Mouse (Mus musculus): ENCODE data around the gene Igf2r.
"Not testable (repeated sequence)": the region's sequence is repeated elsewhere in the genome, so short reads cannot be mapped to it uniquely, and the experiment has no call there.

Igf2r gene

DNA sequence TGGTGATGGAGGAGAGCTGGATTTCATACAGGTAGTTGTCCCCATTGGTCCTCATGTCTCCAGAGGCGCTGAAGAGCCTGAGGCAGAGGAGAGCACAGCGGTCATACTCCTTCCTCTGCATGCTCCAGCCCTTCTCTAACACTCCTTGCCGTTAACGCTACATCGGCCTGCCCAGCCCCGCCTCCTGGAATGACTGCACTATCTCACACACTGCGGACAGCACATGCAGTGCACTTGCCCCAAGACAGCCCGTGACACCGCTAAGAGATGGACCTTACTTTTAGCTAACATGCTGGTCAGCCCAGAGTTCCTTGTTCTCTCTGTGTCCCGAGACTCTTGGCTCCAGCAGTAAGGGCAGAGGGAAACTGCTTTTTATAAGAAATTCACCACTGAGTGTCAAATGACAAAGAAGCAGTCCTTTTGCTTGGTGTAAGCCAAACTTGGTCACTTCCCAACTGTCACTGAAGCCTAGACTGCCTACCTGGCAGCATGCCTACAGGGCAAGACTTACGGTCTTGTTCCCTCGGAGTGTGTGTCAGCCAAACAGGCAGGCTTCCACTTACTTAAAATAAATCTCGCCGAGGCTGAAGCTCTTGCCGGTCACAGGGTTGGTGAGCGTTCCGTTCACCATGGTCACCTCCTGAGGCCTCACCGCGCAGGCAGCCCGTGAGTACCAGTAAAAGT lies 80.9 kb downstream of the Igf2r start:
- Histone ChIP-seq H3K4me3 (replicated peaks; ENCODE audit: low read length) (peak overlapping the region; percentile 65), H3K9me3 (ENCODE audit: low read length) (no peaks in the 10 kb centered on the region), H3K27me3 (ENCODE audit: insufficient read depth, low read length) (no peaks in the 10 kb centered on the region), H3K36me3 (ENCODE audit: insufficient read depth, low read length) (peaks cover 99% of the 10 kb centered on the region), H3K4me1 (replicated peaks; ENCODE audit: low read depth, low read length) (peaks cover 25% of the 10 kb centered on the region)
- no peak for TF ChIP-seq POU5F1 (IDR thresholded peaks at IDR 0.05; ENCODE audit: borderline replicate concordance, low read length)
- TF ChIP-seq CTCF (conservative IDR thresholded peaks at IDR 0.05; ENCODE audit: low read length) = no peak
- no peak for TF ChIP-seq NANOG (IDR thresholded peaks at IDR 0.05; ENCODE audit: borderline replicate concordance, low read length)

DNA sequence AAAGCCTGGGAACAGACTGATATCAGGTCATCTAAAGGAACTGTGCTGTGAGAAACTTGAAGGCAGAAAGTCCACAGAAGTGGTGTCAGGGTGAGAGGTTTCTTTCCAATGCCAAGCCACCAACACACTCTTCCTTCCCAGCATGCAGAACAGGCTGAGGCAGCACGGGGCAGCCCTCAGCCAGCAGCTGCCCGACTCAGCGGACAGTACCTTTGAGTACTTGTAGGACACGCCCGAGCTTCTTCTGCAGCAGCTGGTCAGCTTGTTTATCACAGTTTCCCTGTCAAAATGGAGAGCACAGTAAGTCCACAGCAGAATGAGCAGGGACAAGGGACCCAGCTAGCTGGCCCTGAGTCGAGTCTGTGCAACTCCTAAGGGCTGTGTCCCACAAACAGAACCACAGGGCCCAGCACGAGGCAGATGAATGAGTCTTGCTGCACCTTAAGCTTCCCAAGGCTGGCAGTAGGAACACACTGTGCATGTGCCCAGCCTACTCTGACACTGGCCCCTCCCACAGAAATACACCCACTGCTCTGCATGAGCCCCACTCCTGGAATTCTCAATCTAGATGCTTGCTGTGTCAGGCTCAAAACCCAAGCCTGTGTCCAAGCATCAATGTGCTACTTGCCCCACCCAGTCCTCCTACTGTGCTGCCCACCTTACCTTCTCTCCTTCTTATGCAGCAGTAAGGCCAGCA lies 84.4 kb downstream of the Igf2r start:
- Histone ChIP-seq H3K9me3 (ENCODE audit: low read length) (peaks cover under 1% of the 10 kb centered on the region; the same call in 1 of the 2 replicates), H3K36me3 (ENCODE audit: insufficient read depth, low read length) (peaks cover 78% of the 10 kb centered on the region), H3K4me3 (replicated peaks; ENCODE audit: low read length) (no peak overlapping the region), H3K27me3 (ENCODE audit: insufficient read depth, low read length) (no peaks in the 10 kb centered on the region), H3K4me1 (replicated peaks; ENCODE audit: low read depth, low read length) (peaks cover 25% of the 10 kb centered on the region)
- no peak for TF ChIP-seq POU5F1 (IDR thresholded peaks at IDR 0.05; ENCODE audit: borderline replicate concordance, low read length)

DNA sequence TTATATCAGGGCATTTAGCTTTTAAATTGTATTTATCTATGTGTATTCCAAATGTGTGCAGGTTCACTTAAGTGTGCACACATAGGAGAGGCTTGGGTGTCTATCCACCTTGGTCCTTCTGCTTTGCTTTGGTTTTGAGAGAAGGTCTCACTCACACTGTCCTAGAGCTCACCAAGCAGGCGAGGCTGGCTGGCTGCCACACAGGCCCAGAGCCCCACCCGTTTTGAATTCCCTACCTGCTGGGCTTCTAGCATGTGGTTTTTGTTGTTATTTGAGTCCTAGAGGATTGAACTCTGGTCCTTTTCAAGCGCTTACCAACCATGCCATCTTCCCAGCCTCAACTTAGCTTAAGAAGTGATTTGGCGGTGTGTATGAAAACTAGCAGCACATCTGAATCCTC lies 85.1 kb downstream of the Igf2r start:
- H3K4me3 ChIP-seq (replicated peaks; ENCODE audit: low read length) = no peak overlapping the region
- H3K9me3 ChIP-seq (ENCODE audit: low read length) = peaks cover 7% of the 10 kb centered on the region; the same call in 1 of the 2 replicates
- H3K27me3 ChIP-seq (ENCODE audit: insufficient read depth, low read length) = no peaks in the 10 kb centered on the region
- TF ChIP-seq CTCF (conservative IDR thresholded peaks at IDR 0.05; ENCODE audit: low read length) (no peak), POU5F1 (IDR thresholded peaks at IDR 0.05; ENCODE audit: borderline replicate concordance, low read length) (no peak), NANOG (IDR thresholded peaks at IDR 0.05; ENCODE audit: borderline replicate concordance, low read length) (no peak)
- H3K36me3 ChIP-seq (ENCODE audit: insufficient read depth, low read length) = peaks cover 72% of the 10 kb centered on the region
- peaks cover 25% of the 10 kb centered on the region for H3K4me1 ChIP-seq (replicated peaks; ENCODE audit: low read depth, low read length)

DNA sequence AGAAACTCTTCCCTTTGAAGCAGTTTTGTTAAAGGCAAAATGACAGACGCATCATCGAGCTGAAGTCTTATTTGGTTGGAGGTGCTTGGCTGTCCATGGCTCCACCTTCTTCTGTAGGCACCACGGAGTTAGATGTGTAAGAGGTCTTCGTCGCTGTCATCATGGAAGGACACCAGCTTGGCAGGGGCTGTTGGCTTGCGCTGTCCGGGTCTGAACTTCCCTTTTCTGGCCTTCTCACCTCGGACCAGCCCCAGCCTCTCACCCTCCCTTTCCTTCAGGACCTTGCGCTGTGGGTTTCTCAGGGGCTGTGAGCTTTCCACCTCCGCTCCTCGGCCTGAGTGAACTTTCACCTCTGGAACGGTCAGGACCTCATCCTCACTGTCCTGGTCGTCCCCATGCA lies 85.9 kb downstream of the Igf2r start:
- Histone ChIP-seq H3K9me3 (ENCODE audit: low read length) (peaks cover 10% of the 10 kb centered on the region; the same call in 1 of the 2 replicates), H3K4me1 (replicated peaks; ENCODE audit: low read depth, low read length) (peaks cover 24% of the 10 kb centered on the region), H3K27me3 (ENCODE audit: insufficient read depth, low read length) (no peaks in the 10 kb centered on the region), H3K4me3 (replicated peaks; ENCODE audit: low read length) (no peak overlapping the region), H3K36me3 (ENCODE audit: insufficient read depth, low read length) (peaks cover 64% of the 10 kb centered on the region)
- no peak for TF ChIP-seq POU5F1 (IDR thresholded peaks at IDR 0.05; ENCODE audit: borderline replicate concordance, low read length)
- no peak for TF ChIP-seq CTCF (conservative IDR thresholded peaks at IDR 0.05; ENCODE audit: low read length)
- TF ChIP-seq NANOG (IDR thresholded peaks at IDR 0.05; ENCODE audit: borderline replicate concordance, low read length) = no peak

DNA sequence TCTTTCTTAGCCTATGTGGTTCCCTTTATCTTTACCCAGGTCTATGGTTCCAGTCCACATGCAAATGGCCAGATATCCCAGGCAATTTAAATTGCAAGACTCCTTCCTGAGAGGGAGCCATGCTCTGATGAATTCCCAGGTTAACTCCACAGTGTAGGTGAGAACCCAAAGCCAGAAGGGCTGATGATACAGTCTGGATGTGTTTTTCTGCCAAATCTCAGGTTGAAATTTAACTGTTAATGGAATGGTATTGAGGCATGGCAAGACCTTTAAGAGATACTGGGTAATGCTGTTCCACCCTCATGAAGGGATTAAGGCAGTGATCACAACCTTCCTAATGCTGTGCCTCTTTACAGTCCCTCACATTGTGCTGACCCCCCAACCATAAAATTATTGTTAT lies 91.2 kb downstream of the Igf2r start:
- H3K4me3 ChIP-seq (replicated peaks; ENCODE audit: low read length) = no peak overlapping the region
- no peaks in the 10 kb centered on the region for H3K4me1 ChIP-seq (replicated peaks; ENCODE audit: low read depth, low read length)
- TF ChIP-seq NANOG (IDR thresholded peaks at IDR 0.05; ENCODE audit: borderline replicate concordance, low read length) (no peak), CTCF (conservative IDR thresholded peaks at IDR 0.05; ENCODE audit: low read length) (no peak), POU5F1 (IDR thresholded peaks at IDR 0.05; ENCODE audit: borderline replicate concordance, low read length) (no peak)
- peaks cover 10% of the 10 kb centered on the region; the same call in 1 of the 2 replicates for H3K9me3 ChIP-seq (ENCODE audit: low read length)
- peaks cover 11% of the 10 kb centered on the region for H3K36me3 ChIP-seq (ENCODE audit: insufficient read depth, low read length)
- H3K27me3 ChIP-seq (ENCODE audit: insufficient read depth, low read length) = no peaks in the 10 kb centered on the region

DNA sequence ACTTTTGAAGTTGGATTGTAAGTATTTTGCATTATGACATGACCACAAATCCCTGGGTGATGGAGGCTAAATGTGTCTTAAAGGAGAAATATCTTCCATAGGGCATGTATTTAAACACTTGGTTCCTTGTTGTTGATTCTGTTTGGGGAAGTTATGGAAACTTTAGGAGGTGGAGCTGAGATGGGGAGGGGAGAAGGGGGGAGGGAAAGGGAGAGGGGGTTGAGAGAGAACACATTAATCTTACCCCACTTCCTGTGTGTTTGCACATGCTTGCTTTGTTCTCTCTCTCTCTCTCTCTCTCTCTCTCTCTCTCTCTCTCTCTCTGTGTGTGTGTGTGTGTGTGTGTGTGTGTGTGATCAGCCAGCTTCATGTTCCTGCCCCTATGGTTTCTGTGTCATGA lies 92.3 kb downstream of the Igf2r start:
- Histone ChIP-seq H3K4me3 (replicated peaks; ENCODE audit: low read length) (no peak overlapping the region), H3K27me3 (ENCODE audit: insufficient read depth, low read length) (no peaks in the 10 kb centered on the region), H3K36me3 (ENCODE audit: insufficient read depth, low read length) (0 out of 2 replicates have a peak, but pooled peaks cover 3% of the 10 kb centered on the region), H3K4me1 (replicated peaks; ENCODE audit: low read depth, low read length) (no peaks in the 10 kb centered on the region), H3K9me3 (ENCODE audit: low read length) (peaks cover 10% of the 10 kb centered on the region; the same call in 1 of the 2 replicates)
- TF ChIP-seq POU5F1 (IDR thresholded peaks at IDR 0.05; ENCODE audit: borderline replicate concordance, low read length) = no peak
- no peak for TF ChIP-seq NANOG (IDR thresholded peaks at IDR 0.05; ENCODE audit: borderline replicate concordance, low read length)
- TF ChIP-seq CTCF (conservative IDR thresholded peaks at IDR 0.05; ENCODE audit: low read length) = no peak

DNA sequence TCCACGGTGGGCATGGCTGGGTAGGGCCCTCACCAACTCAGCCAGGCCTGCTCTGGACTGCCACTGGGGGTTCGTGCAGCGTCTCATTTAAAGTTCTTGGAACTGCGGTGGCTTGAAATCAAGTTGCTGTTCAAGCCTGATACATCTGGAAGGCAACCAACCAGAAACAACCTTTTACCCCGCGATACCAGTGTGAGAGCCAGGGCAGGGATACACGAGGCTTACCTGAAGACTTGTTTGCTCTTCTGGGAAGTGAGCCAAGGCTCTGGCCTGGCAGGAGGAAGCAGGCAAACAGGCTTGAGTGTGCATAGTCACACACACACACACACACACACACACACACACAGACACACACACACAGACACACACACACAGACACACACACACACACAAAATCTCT lies 93.8 kb downstream of the Igf2r start, which contains the start of gene Slc22a1:
TSS of gene Slc22a1 (minus strand) at position 184 of the 400 bp plus-strand sequence.
- H3K4me1 ChIP-seq (replicated peaks; ENCODE audit: low read depth, low read length) = no peaks in the 10 kb centered on the region
- no peak within 1 kb of the TSS for H3K4me3 ChIP-seq (replicated peaks; ENCODE audit: low read length)
- no peak for TF ChIP-seq POU5F1 (IDR thresholded peaks at IDR 0.05; ENCODE audit: borderline replicate concordance, low read length)
- no peak for TF ChIP-seq NANOG (IDR thresholded peaks at IDR 0.05; ENCODE audit: borderline replicate concordance, low read length)
- TF ChIP-seq CTCF (conservative IDR thresholded peaks at IDR 0.05; ENCODE audit: low read length) = no peak
- H3K9me3 ChIP-seq (ENCODE audit: low read length) = peaks cover 10% of the 10 kb centered on the region; the same call in 1 of the 2 replicates
- no peaks in the 10 kb centered on the region for H3K36me3 ChIP-seq (ENCODE audit: insufficient read depth, low read length)
- no peaks in the 10 kb centered on the region for H3K27me3 ChIP-seq (ENCODE audit: insufficient read depth, low read length)

DNA sequence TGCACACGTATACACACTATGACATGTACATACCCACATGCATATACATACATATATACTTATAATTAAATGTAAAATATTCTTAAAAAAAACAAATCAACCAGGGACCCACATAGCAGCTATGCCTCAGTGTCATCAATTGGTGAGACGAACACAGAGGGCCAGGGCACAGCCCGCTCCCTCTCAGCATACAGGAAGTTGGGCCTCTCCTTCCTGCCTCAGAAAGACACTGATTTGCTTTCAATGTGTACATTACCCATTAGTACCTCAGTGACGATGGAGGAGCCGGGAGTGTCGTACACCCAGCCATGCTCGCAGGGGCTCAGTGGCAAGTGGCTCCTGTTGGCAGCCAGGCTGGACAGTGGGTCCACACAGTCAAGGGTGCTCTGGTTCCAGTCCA lies 94.5 kb downstream of the Igf2r start:
- H3K27me3 ChIP-seq (ENCODE audit: insufficient read depth, low read length); H3K4me1 ChIP-seq (replicated peaks; ENCODE audit: low read depth, low read length); H3K4me3 ChIP-seq (replicated peaks; ENCODE audit: low read length); H3K9me3 ChIP-seq (ENCODE audit: low read length); H3K36me3 ChIP-seq (ENCODE audit: insufficient read depth, low read length): not testable (repeated sequence)
